Mouse (Mus musculus): ENCODE data around the gene Timp3. TPM values are rescaled to one million over a fixed set of nuclear protein-coding genes. Genes with fewer than 3 reads are reported as not detected.
"Not testable (repeated sequence)": the region's sequence is repeated elsewhere in the genome, so short reads cannot be mapped to it uniquely, and the experiment has no call there.

The Timp3 gene
- polyA plus RNA-seq, 1 experiment from 2014 or later: 6.3 TPM

DNA sequence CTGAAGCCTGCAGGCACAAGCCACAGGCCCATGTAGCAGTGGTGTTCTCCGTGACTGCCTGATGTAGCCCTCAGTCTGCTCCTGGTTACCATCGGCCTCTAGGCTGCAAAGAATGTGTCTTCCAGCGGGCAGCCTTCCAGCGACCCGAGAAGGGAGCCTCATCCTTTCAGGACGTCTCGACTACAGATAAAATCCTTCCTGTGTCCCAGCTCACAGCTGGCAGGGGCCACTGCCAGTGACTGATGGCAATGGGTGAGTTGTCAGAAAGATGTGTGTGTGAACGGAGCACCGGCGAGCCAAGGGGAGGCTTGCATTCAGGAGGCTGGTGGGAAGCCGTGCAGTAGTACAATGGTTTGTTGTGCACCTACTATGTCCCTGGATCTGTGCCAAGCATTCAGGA, 75.7 kb downstream of the Timp3 start:
- Histone ChIP-seq H3K36me3 (replicated peaks) (no peaks in the 10 kb centered on the region), H3K9ac (no peak overlapping the region), H3K4me3 (replicated peaks) (no peak overlapping the region), H3K4me2 (no peak overlapping the region), H3K4me1 (replicated peaks) (no peaks in the 10 kb centered on the region), H3K27ac (replicated peaks) (no peak overlapping the region), H3K9me3 (replicated peaks) (no peaks in the 10 kb centered on the region), H3K27me3 (no peaks in the 10 kb centered on the region; the same call in 1 of the 2 replicates)
- no peak for ATAC-seq (ENCODE audit: insufficient read depth)
- WGBS (ENCODE audit: insufficient replicate concordance): 67% methylated on average over 11 of the region's 11 CpGs

DNA sequence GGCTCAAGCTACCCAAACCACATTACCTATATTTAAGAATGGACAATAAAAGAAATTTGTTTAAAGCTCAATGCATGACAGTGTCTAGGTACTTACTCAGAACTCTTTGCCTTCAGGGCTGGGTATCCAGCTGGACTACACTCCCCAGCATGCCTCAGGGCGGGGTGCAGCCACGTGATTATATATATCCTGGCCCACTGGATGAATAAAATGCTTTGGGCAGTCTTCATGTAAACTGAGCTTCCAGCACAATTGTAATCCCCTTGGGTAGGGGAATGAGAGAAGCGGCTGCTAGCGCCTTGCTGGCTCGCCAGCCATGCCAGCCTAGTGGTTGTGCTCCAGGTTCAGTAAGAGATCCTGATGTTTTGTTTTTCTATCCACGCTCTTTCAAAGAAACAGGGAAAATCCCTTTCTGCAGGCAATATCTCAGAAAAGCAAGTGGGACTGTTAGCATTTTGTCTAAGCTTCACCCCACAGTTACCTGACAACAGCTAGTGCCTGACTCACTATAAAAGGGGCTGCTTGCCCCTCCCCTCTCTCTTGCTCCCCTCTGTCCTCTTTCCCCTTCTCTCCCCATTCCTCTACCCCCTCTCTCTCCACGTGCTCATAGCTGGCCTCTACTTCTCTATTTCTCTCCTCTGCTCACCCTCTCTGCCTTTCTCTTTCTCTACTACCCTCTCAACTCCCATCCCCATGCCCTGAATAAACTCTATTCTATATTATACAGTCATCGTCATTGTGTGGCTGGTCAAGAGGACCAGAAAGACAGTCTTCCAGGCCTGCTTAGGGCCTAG, 76.4 kb downstream of the Timp3 start:
- ATAC-seq (ENCODE audit: insufficient read depth): no peak
- 63% methylated on average over 8 of the region's 8 CpGs for WGBS (ENCODE audit: insufficient replicate concordance)
- no peak overlapping the region for H3K27ac ChIP-seq (replicated peaks)

DNA sequence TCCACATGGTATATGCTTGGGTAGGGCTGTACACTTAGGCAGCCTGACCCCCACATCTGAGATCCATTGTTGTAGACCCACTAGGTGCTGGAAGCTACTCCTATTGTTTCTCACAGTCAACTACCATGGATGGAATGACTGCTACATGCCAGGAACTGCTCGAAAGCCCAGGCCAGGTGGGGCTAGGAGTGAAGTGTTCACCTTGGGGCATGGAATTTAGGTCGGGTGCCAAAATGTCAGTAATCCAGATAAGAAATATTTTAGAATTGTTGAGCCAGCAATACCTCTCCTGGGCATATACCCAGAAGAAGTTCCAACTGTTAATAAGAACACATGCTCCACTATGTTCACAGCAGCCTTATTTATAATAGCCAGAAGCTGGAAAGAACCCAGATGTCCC, 78.6 kb downstream of the Timp3 start:
- H3K27ac ChIP-seq (replicated peaks); ATAC-seq (ENCODE audit: insufficient read depth); H3K4me1 ChIP-seq (replicated peaks); H3K4me3 ChIP-seq (replicated peaks); H3K4me2 ChIP-seq; H3K36me3 ChIP-seq (replicated peaks); H3K27me3 ChIP-seq; H3K9me3 ChIP-seq (replicated peaks); H3K9ac ChIP-seq: not testable (repeated sequence)
- WGBS (ENCODE audit: insufficient replicate concordance): 42% methylated on average over 2 of the region's 2 CpGs

More for the DNA sequence above, 76.4 kb downstream of the Timp3 start:
- Histone ChIP-seq H3K36me3 (replicated peaks) (no peaks in the 10 kb centered on the region), H3K9ac (no peak overlapping the region), H3K4me3 (replicated peaks) (no peak overlapping the region), H3K27me3 (no peaks in the 10 kb centered on the region), H3K4me2 (no peak overlapping the region), H3K4me1 (replicated peaks) (no peaks in the 10 kb centered on the region), H3K9me3 (replicated peaks) (no peaks in the 10 kb centered on the region)

GRCm38 (mm10) chr10:86380626-86381025, 80.5 kb downstream of the Timp3 start:
- Histone ChIP-seq H3K9me3 (replicated peaks) (no peaks in the 10 kb centered on the region), H3K4me3 (replicated peaks) (no peak overlapping the region), H3K4me2 (no peak overlapping the region), H3K27ac (replicated peaks) (no peak overlapping the region), H3K9ac (no peak overlapping the region), H3K4me1 (replicated peaks) (no peaks in the 10 kb centered on the region), H3K36me3 (replicated peaks) (no peaks in the 10 kb centered on the region), H3K27me3 (no peaks in the 10 kb centered on the region)
- ATAC-seq (ENCODE audit: insufficient read depth): no peak
- WGBS (ENCODE audit: insufficient replicate concordance): 49% methylated on average over 2 of the region's 2 CpGs

DNA sequence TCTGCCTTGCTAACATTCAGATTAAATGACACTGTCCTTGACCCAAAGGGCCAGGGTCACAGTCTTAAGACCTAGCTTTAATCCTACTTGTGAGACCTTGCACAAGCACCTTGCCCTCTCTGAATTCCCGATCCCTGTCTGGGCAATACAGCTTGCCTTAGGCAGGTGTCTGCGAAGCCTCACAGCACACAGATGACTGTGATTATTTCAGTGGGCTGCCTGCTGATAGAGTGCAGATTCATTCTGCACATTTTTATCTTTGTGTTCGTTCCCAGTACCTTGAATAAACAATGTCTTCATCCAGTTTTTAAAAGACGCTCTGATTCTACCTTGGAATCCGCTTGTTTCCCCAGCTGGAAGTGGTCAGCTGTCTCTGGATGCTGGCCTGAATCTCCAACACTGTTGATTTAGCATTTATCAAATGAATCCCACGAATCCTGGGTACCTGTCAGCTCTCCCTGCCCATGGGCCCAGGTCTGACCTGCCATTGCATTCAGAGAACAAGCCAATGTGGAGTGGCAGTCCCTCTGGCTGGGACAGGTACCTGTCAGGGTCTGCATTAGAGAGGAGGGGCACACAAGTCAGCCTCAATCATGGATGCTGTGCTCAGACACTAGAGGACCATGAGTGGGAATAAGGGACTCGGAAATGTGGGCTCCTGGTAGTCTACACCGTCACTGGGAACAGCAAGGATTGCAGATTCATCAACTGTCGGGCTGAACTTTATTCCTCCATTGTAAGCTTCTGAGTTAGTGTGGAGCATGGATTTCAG, 81.2 kb downstream of the Timp3 start:
- Histone ChIP-seq H3K4me3 (replicated peaks) (no peak overlapping the region), H3K9ac (no peak overlapping the region), H3K27me3 (no peaks in the 10 kb centered on the region), H3K36me3 (replicated peaks) (no peaks in the 10 kb centered on the region), H3K9me3 (replicated peaks) (no peaks in the 10 kb centered on the region), H3K4me1 (replicated peaks) (no peaks in the 10 kb centered on the region), H3K4me2 (no peak overlapping the region), H3K27ac (replicated peaks) (no peak overlapping the region)
- ATAC-seq (ENCODE audit: insufficient read depth): no peak
- 56% methylated on average over 9 of the region's 9 CpGs for WGBS (ENCODE audit: insufficient replicate concordance)

- Histone ChIP-seq H3K36me3 (replicated peaks) (no peaks in the 10 kb centered on the region), H3K27me3 (no peaks in the 10 kb centered on the region), H3K27ac (replicated peaks) (no peak overlapping the region), H3K4me2 (no peak overlapping the region), H3K9me3 (replicated peaks) (no peaks in the 10 kb centered on the region), H3K4me3 (replicated peaks) (no peak overlapping the region), H3K9ac (no peak overlapping the region), H3K4me1 (replicated peaks) (no peaks in the 10 kb centered on the region)
- 34% methylated on average over 2 of the region's 2 CpGs for WGBS (ENCODE audit: insufficient replicate concordance)
- ATAC-seq (ENCODE audit: insufficient read depth): no peak
Observed at GRCm38 (mm10) chr10:86381922-86382260, 81.7 kb downstream of the Timp3 start.

DNA sequence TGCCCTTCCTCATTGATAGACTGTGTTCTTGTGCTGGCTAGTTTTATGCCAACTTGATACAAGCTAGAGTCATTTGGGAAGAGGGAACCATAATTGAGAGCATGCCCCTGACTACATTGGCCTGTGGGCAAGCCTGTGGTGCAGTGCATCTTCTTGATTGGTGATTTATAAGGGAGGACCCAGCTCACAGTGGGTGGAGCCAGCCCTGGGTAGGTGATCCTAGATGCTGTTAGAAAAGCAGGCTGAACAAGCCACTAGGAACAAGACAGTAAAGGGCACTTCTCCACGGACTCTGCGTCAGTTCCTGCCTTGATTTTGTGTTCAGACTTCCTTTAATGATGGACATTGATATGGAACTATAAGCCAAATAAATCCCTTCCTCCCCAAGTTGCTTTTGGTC, 84.5 kb downstream of the Timp3 start:
- no peaks in the 10 kb centered on the region for H3K4me1 ChIP-seq (replicated peaks)
- no peaks in the 10 kb centered on the region for H3K27me3 ChIP-seq
- H3K9me3 ChIP-seq (replicated peaks): no peaks in the 10 kb centered on the region
- no peak overlapping the region for H3K4me2 ChIP-seq
- H3K4me3 ChIP-seq (replicated peaks): no peak overlapping the region
- no peak for ATAC-seq (ENCODE audit: insufficient read depth)
- no peaks in the 10 kb centered on the region for H3K36me3 ChIP-seq (replicated peaks)
- H3K9ac ChIP-seq: no peak overlapping the region
- no peak overlapping the region for H3K27ac ChIP-seq (replicated peaks)
- 59% methylated on average over 2 of the region's 2 CpGs for WGBS (ENCODE audit: insufficient replicate concordance)

GRCm38 (mm10) chr10:86385656-86386055, 85.5 kb downstream of the Timp3 start:
- WGBS (ENCODE audit: insufficient replicate concordance): 32% methylated on average over 4 of the region's 4 CpGs
- no peak overlapping the region for H3K27ac ChIP-seq (replicated peaks)
- H3K4me2 ChIP-seq: no peak overlapping the region
- no peaks in the 10 kb centered on the region for H3K27me3 ChIP-seq
- ATAC-seq (ENCODE audit: insufficient read depth): no peak
- no peaks in the 10 kb centered on the region for H3K36me3 ChIP-seq (replicated peaks)
- no peaks in the 10 kb centered on the region for H3K9me3 ChIP-seq (replicated peaks)
- H3K4me1 ChIP-seq (replicated peaks): no peaks in the 10 kb centered on the region
- no peak overlapping the region for H3K4me3 ChIP-seq (replicated peaks)
- no peak overlapping the region for H3K9ac ChIP-seq

GRCm38 (mm10) chr10:86386232-86386631, 86.1 kb downstream of the Timp3 start:
- 72% methylated on average over 4 of the region's 4 CpGs for WGBS (ENCODE audit: insufficient replicate concordance)
- Histone ChIP-seq H3K9me3 (replicated peaks) (no peaks in the 10 kb centered on the region), H3K4me3 (replicated peaks) (no peak overlapping the region), H3K36me3 (replicated peaks) (no peaks in the 10 kb centered on the region), H3K4me1 (replicated peaks) (no peaks in the 10 kb centered on the region), H3K4me2 (no peak overlapping the region), H3K27ac (replicated peaks) (no peak overlapping the region), H3K27me3 (no peaks in the 10 kb centered on the region), H3K9ac (no peak overlapping the region)
- no peak for ATAC-seq (ENCODE audit: insufficient read depth)

DNA sequence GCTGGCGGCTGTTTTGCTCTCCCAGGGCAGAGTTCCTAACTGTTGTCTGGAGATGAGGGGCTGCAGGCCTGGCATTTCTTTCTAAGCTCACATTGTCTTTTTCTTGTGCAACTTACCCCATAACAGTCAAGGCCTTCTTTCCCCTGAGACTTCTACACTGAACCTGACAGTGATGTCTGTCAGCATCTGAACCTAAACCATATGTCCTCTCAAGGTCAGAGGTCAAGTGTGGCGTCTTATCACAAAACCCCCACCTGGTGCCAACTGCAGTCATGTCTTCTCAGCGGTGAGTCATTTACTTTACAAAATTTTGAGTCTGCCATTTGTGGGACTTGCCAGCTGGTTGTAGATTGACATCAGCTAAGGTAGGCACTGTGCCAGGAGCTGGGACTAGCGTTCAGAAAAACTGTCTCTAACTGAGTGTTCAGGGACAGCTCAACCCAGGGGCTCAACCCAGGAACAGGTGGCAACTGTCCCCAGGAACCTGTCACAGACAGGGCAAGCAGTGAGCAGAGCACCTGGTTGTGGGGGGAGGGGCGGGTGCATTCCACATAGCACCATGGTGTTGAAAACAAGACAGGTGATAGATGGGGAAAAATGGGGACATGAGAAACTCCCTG, 87.8 kb downstream of the Timp3 start:
- H3K9me3 ChIP-seq (replicated peaks): no peaks in the 10 kb centered on the region
- H3K9ac ChIP-seq: no peak overlapping the region
- no peak overlapping the region for H3K27ac ChIP-seq (replicated peaks)
- no peaks in the 10 kb centered on the region for H3K36me3 ChIP-seq (replicated peaks)
- ATAC-seq (ENCODE audit: insufficient read depth): no peak
- WGBS (ENCODE audit: insufficient replicate concordance): 52% methylated on average over 5 of the region's 5 CpGs
- H3K27me3 ChIP-seq: no peaks in the 10 kb centered on the region
- H3K4me3 ChIP-seq (replicated peaks): no peak overlapping the region
- peaks cover 4% of the 10 kb centered on the region for H3K4me1 ChIP-seq (replicated peaks)
- H3K4me2 ChIP-seq: no peak overlapping the region

DNA sequence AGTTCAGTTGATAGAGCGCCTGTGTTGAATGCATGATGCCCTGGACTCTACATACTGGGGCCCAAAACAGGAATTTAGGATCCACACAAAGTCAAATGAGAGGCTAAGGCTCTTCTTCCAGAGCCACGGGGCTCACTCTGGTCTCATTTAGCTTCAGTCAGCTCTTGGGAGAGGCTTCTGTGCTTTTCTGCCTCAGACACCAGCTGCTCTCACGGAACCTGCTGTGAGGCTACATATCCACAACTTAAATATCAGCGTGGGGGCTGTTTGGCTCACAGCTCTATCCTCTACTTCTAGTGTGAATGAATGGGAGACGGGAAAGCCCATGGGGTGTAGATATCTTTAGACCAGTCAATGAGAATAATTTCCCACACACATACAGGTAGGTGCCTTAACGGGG, 88.6 kb downstream of the Timp3 start:
- WGBS (ENCODE audit: insufficient replicate concordance): 62% methylated on average over 6 of the region's 6 CpGs
- H3K4me3 ChIP-seq (replicated peaks): no peak overlapping the region
- no peak for ATAC-seq (ENCODE audit: insufficient read depth)
- H3K36me3 ChIP-seq (replicated peaks): no peaks in the 10 kb centered on the region
- peaks cover 4% of the 10 kb centered on the region for H3K4me1 ChIP-seq (replicated peaks)
- H3K27ac ChIP-seq (replicated peaks): no peak overlapping the region
- no peaks in the 10 kb centered on the region for H3K27me3 ChIP-seq
- no peak overlapping the region for H3K9ac ChIP-seq
- no peaks in the 10 kb centered on the region for H3K9me3 ChIP-seq (replicated peaks)
- H3K4me2 ChIP-seq: no peak overlapping the region
